Mouse (Mus musculus) limb, embryonic 15.5 days (tissue): ENCODE data around the gene Rmnd1. TPM values are rescaled to one million over a fixed set of nuclear protein-coding genes. Genes with fewer than 3 reads are reported as not detected.

Experiments
- ATAC-seq: fragments of 200-750 bp; cut with Nextera tagmentation; 2 replicates; pipeline ENCODE4 v1.8.0; 2017; ENCODE audit warnings: low read depth, moderate TSS enrichment; ENCODE audit not compliant: insufficient number of reproducible peaks, low FRiP score, low TSS enrichment
- H3K27ac ChIP-seq: fragments of 300-500 bp; sonication (generic); 2 replicates; pipeline ENCODE4 v1.5.1; 2015; ENCODE audit warnings: moderate library complexity, mild to moderate bottlenecking, inconsistent platforms
- H3K27me3 ChIP-seq: fragments of 300-500 bp; sonication (generic); 2 replicates; pipeline ENCODE4 v1.6.1; 2015; ENCODE audit warnings: inconsistent platforms
- H3K36me3 ChIP-seq: fragments of 300-500 bp; sonication (generic); 2 replicates; pipeline ENCODE4 v1.6.1; 2015; ENCODE audit warnings: inconsistent platforms
- H3K4me1 ChIP-seq: fragments of 300-500 bp; sonication (generic); 2 replicates; pipeline ENCODE4 v1.6.1; 2015; ENCODE audit warnings: inconsistent platforms
- H3K4me2 ChIP-seq: fragments of 300-500 bp; sonication (generic); 2 replicates; pipeline ENCODE4 v1.6.1; 2015; ENCODE audit warnings: mild to moderate bottlenecking, inconsistent platforms
- H3K4me3 ChIP-seq: fragments of 300-500 bp; sonication (generic); 2 replicates; pipeline ENCODE4 v1.5.1; 2015; ENCODE audit warnings: mild to moderate bottlenecking, inconsistent platforms
- H3K9ac ChIP-seq: fragments of 300-500 bp; sonication (generic); 2 replicates; pipeline ENCODE4 v1.6.1; 2015; ENCODE audit warnings: inconsistent platforms
- H3K9me3 ChIP-seq: fragments of 300-500 bp; sonication (generic); 2 replicates; pipeline ENCODE4 v1.6.1; 2016; ENCODE audit warnings: inconsistent platforms
- WGBS: fragments of 180-500 bp; shearing (Covaris S2); methylation state at CpG from one replicate; pipeline ENCODE4 v1.1.7; 2015; 5-methylcytosine and 5-hydroxymethylcytosine counted together
- polyA plus RNA-seq: library from polyadenylated mRNA; unstranded; fragments of >200 nt; fragmentation: Nextera tagmentation; extraction: Ambion mirVana; gene quantifications from 2 replicates; pipeline ENCODE4 v1.2.1, GENCODE M21; 2015

Rmnd1 gene
- polyA plus RNA-seq, 1 experiment from 2014 or later, result 43.4 TPM

- 84% methylated on average over 4 of the region's 4 CpGs for WGBS
- no peaks in the 10 kb centered on the region for H3K27me3 ChIP-seq
- no peak overlapping the region for H3K27ac ChIP-seq
- H3K4me3 ChIP-seq, result no peak overlapping the region
- H3K9me3 ChIP-seq, result no peaks in the 10 kb centered on the region
- ATAC-seq, result no peak
- no peak overlapping the region for H3K4me2 ChIP-seq
- peaks cover 17% of the 10 kb centered on the region for H3K36me3 ChIP-seq
- no peaks in the 10 kb centered on the region for H3K4me1 ChIP-seq
- H3K9ac ChIP-seq, result no peak overlapping the region
Measured at GRCm38 (mm10) chr10:4374734-4375133, 57.5 kb downstream of the Rmnd1 start.

GRCm38 (mm10) chr10:4374239-4374638 lies 57.9 kb downstream of the Rmnd1 start:
- Histone ChIP-seq H3K27me3 (no peaks in the 10 kb centered on the region), H3K27ac (no peak overlapping the region), H3K9me3 (no peaks in the 10 kb centered on the region), H3K36me3 (peaks cover 20% of the 10 kb centered on the region), H3K4me3 (no peak overlapping the region), H3K4me2 (no peak overlapping the region), H3K4me1 (no peaks in the 10 kb centered on the region), H3K9ac (no peak overlapping the region)
- no peak for ATAC-seq
- WGBS, result 90% methylated on average over 7 of the region's 7 CpGs

GRCm38 (mm10) chr10:4373558-4373957 lies 58.6 kb downstream of the Rmnd1 start:
- Histone ChIP-seq H3K27me3 (no peaks in the 10 kb centered on the region), H3K9me3 (no peaks in the 10 kb centered on the region), H3K4me3 (no peak overlapping the region), H3K4me1 (no peaks in the 10 kb centered on the region), H3K27ac (no peak overlapping the region), H3K4me2 (no peak overlapping the region), H3K36me3 (peaks cover 27% of the 10 kb centered on the region), H3K9ac (no peak overlapping the region)
- no peak for ATAC-seq
- WGBS, result 88% methylated on average over 4 of the region's 4 CpGs

- ATAC-seq, result no peak
- Histone ChIP-seq H3K27me3 (no peaks in the 10 kb centered on the region), H3K4me2 (no peak overlapping the region), H3K4me1 (no peaks in the 10 kb centered on the region), H3K27ac (no peak overlapping the region), H3K4me3 (no peak overlapping the region), H3K9ac (no peak overlapping the region), H3K36me3 (peaks cover 40% of the 10 kb centered on the region), H3K9me3 (no peaks in the 10 kb centered on the region)
- 55% methylated on average over 5 of the region's 5 CpGs for WGBS
Measured at GRCm38 (mm10) chr10:4372011-4372410, 60.2 kb downstream of the Rmnd1 start.

- H3K27ac ChIP-seq, result no peak overlapping the region
- no peak overlapping the region for H3K9ac ChIP-seq
- no peak overlapping the region for H3K4me2 ChIP-seq
- peaks cover 40% of the 10 kb centered on the region for H3K36me3 ChIP-seq
- no peaks in the 10 kb centered on the region for H3K4me1 ChIP-seq
- ATAC-seq, result no peak
- H3K27me3 ChIP-seq, result no peaks in the 10 kb centered on the region
- no peaks in the 10 kb centered on the region for H3K9me3 ChIP-seq
- H3K4me3 ChIP-seq, result no peak overlapping the region
- 81% methylated on average over 11 of the region's 11 CpGs for WGBS
Measured at GRCm38 (mm10) chr10:4370105-4370504, 62.1 kb downstream of the Rmnd1 start.

- no peaks in the 10 kb centered on the region for H3K4me1 ChIP-seq
- no peak for ATAC-seq
- no peaks in the 10 kb centered on the region for H3K27me3 ChIP-seq
- peaks cover 23% of the 10 kb centered on the region for H3K36me3 ChIP-seq
- WGBS, result 87% methylated on average over 3 of the region's 3 CpGs
- no peaks in the 10 kb centered on the region; the same call in 1 of the 2 replicates for H3K9me3 ChIP-seq
- H3K4me3 ChIP-seq, result no peak overlapping the region
- no peak overlapping the region for H3K9ac ChIP-seq
- no peak overlapping the region for H3K27ac ChIP-seq
- H3K4me2 ChIP-seq, result no peak overlapping the region
Measured at GRCm38 (mm10) chr10:4364618-4365017, 67.6 kb downstream of the Rmnd1 start.

- H3K4me1 ChIP-seq, result no peaks in the 10 kb centered on the region
- H3K36me3 ChIP-seq, result peaks cover 36% of the 10 kb centered on the region
- H3K9me3 ChIP-seq, result no peaks in the 10 kb centered on the region
- H3K27me3 ChIP-seq, result no peaks in the 10 kb centered on the region
- no peak for ATAC-seq
- 82% methylated on average over 10 of the region's 10 CpGs for WGBS
- H3K4me2 ChIP-seq, result no peak overlapping the region
- no peak overlapping the region for H3K4me3 ChIP-seq
- no peak overlapping the region for H3K27ac ChIP-seq
- H3K9ac ChIP-seq, result no peak overlapping the region
Measured at GRCm38 (mm10) chr10:4357435-4357834, 74.8 kb downstream of the Rmnd1 start.

GRCm38 (mm10) chr10:4356640-4357039 lies 75.5 kb downstream of the Rmnd1 start:
- H3K27me3 ChIP-seq, result no peaks in the 10 kb centered on the region
- no peaks in the 10 kb centered on the region for H3K4me1 ChIP-seq
- no peak overlapping the region for H3K4me3 ChIP-seq
- WGBS, result 51% methylated on average over 5 of the region's 5 CpGs
- no peak overlapping the region for H3K4me2 ChIP-seq
- H3K9ac ChIP-seq, result no peak overlapping the region
- H3K36me3 ChIP-seq, result peaks cover 36% of the 10 kb centered on the region
- no peak for ATAC-seq
- H3K9me3 ChIP-seq, result no peaks in the 10 kb centered on the region
- H3K27ac ChIP-seq, result no peak overlapping the region

GRCm38 (mm10) chr10:4355882-4356451 lies 76.2 kb downstream of the Rmnd1 start:
- Histone ChIP-seq H3K4me1 (no peaks in the 10 kb centered on the region), H3K36me3 (peaks cover 36% of the 10 kb centered on the region)
- no peak for ATAC-seq

GRCm38 (mm10) chr10:4354371-4355260 lies 77.6 kb downstream of the Rmnd1 start:
- H3K4me3 ChIP-seq, result no peak overlapping the region
- 86% methylated on average over 38 of the region's 38 CpGs for WGBS
- no peak for ATAC-seq
- no peak overlapping the region for H3K4me2 ChIP-seq
- peaks cover 36% of the 10 kb centered on the region for H3K36me3 ChIP-seq
- no peak overlapping the region for H3K9ac ChIP-seq
- no peaks in the 10 kb centered on the region for H3K27me3 ChIP-seq
- H3K4me1 ChIP-seq, result no peaks in the 10 kb centered on the region
- H3K9me3 ChIP-seq, result no peaks in the 10 kb centered on the region
- no peak overlapping the region for H3K27ac ChIP-seq

More at GRCm38 (mm10) chr10:4355882-4356451, 76.2 kb downstream of the Rmnd1 start:
- Histone ChIP-seq H3K9me3 (no peaks in the 10 kb centered on the region), H3K27me3 (no peaks in the 10 kb centered on the region), H3K4me2 (no peak overlapping the region), H3K9ac (no peak overlapping the region), H3K4me3 (no peak overlapping the region), H3K27ac (no peak overlapping the region)
- WGBS, result 86% methylated on average over 19 of the region's 19 CpGs
